Mouse (Mus musculus): ENCODE data around the gene Nmi. TPM values are rescaled to one million over a fixed set of nuclear protein-coding genes. Genes with fewer than 3 reads are reported as not detected.
A peak's percentile ranks its signal among the peaks of the same experiment; 100 is the strongest.

Gene Nmi
- polyA plus RNA-seq, 1 experiment, result not detected

DNA sequence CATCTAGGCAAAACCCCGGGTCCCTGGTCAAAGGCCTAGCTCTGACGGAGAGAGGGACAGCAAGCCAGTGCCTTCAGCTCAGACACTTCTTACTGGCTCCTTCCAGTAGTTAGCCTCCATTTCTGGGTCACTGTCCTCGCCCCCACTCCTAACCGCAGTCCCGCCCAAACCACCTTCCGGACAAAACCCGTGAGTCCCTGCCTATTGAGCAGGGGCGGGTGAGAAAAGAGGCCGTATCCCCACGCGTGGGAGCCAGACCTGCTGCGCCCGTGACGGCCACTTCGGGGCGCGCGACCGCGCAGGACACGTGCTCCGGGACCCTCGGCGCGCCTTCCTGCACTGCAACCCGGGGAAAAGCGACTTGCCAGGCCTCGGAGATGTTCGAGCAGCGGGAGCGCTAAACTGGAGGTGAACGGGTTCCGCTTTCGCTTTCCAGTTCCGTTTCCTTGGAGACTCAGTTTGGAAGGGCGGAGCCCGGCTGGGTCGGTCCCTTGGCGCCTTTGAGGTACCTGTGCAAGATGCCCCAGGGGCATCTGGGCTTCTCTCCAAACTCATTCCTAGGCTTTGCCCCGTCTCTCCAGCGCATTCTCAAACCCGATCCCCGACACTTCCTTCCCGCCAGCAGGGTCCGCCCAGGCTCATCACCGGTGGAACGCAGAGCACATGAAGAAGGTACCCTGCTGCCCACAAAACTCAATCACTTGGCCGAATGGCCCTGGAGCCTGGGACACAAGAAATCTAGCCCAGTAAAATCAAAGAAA, 38.5 kb downstream of the Nmi start, which contains the start of gene Rbm43:
Gene Rbm43 (minus strand): TSS at position 590 of the 761 bp plus-strand sequence.
- peak within 1 kb of the TSS; percentile 66 for H3K4me3 ChIP-seq (ENCODE audit: insufficient read depth, low read depth, low read length)
- TF ChIP-seq POLR2A (IDR thresholded peaks at IDR 0.05; ENCODE audit: insufficient read depth, low read depth, low read length), result no peak
- TF ChIP-seq CTCF (IDR thresholded peaks at IDR 0.05; ENCODE audit: insufficient read depth, low read depth, low read length), result no peak
- WGBS, result 1% methylated on average over 48 of the region's 48 CpGs
- H3K27ac ChIP-seq (ENCODE audit: insufficient read depth, low read depth, low read length), result no peak within 1 kb of the TSS
- H3K4me1 ChIP-seq (ENCODE audit: control insufficient read depth, insufficient read depth, low read length), result no peaks in the 10 kb centered on the region; the same call in 1 of the 2 replicates

DNA sequence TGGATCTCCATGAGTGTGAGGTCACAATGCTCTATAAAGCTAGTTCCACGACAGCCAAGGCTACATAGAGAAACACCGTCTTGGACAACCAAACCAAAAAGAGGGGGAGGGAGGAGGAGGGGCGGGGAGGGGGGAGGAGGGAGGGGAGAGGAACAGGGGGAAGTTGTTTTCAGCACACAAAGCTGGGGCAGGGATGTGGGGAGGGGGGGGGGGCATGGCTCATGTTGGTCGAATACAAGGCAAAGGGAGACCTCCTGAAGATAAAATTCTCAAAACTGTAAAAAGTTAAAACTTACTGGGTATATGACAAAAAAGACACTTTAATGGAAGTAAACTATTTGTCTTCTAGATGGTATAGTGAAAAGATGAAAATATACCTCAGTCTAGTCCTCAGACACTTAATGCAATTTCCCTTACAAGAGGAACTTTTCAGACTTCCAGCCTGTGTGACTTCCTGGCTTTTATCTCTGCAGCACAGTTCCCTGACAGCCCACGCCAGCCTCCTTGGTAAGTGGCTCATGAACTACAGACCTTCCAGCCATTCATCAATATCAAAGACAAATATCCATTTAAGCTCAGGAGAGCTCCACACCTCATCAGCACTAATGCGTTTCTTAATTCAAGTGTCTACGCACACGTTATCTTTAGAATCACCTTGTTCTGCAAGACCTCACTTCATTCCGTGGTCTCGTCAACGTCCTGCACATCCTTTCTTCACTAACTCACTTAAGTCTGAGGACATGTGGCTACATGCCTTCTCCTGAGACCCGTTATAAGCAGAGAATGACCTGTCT, 39.8 kb downstream of the Nmi start:
- no peak overlapping the region for H3K4me3 ChIP-seq (ENCODE audit: insufficient read depth, low read depth, low read length)
- TF ChIP-seq POLR2A (IDR thresholded peaks at IDR 0.05; ENCODE audit: insufficient read depth, low read depth, low read length), result no peak
- no peak for TF ChIP-seq CTCF (IDR thresholded peaks at IDR 0.05; ENCODE audit: insufficient read depth, low read depth, low read length)
- WGBS, result 74% methylated on average over 12 of the region's 12 CpGs
- H3K27ac ChIP-seq (ENCODE audit: insufficient read depth, low read depth, low read length), result no peak overlapping the region
- H3K4me1 ChIP-seq (ENCODE audit: control insufficient read depth, insufficient read depth, low read length), result no peaks in the 10 kb centered on the region; the same call in 1 of the 2 replicates

DNA sequence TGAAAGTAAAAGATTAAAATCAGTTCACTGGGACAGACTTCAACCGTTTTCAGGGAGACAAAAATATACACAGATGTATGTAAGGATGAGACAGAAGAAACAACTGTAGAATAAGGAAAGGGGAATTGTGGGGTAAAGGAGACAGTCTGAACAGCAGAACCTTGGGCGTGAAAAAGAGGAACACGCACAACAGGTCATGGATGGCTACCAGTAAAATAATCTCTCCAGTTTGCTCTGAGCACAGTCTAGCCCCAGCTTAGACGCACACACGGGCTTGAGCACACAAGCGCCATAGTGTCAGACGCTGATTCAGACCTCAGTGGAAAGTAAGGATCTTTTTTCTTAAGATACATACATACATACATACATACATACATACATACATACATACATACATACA, 42.1 kb downstream of the Nmi start:
- 87% methylated on average over 7 of the region's 7 CpGs for WGBS
- H3K27ac ChIP-seq (ENCODE audit: insufficient read depth, low read depth, low read length), result no peak overlapping the region
- no peaks in the 10 kb centered on the region; the same call in 1 of the 2 replicates for H3K4me1 ChIP-seq (ENCODE audit: control insufficient read depth, insufficient read depth, low read length)
- TF ChIP-seq CTCF (IDR thresholded peaks at IDR 0.05; ENCODE audit: insufficient read depth, low read depth, low read length) (no peak), POLR2A (IDR thresholded peaks at IDR 0.05; ENCODE audit: insufficient read depth, low read depth, low read length) (no peak)
- no peak overlapping the region for H3K4me3 ChIP-seq (ENCODE audit: insufficient read depth, low read depth, low read length)

DNA sequence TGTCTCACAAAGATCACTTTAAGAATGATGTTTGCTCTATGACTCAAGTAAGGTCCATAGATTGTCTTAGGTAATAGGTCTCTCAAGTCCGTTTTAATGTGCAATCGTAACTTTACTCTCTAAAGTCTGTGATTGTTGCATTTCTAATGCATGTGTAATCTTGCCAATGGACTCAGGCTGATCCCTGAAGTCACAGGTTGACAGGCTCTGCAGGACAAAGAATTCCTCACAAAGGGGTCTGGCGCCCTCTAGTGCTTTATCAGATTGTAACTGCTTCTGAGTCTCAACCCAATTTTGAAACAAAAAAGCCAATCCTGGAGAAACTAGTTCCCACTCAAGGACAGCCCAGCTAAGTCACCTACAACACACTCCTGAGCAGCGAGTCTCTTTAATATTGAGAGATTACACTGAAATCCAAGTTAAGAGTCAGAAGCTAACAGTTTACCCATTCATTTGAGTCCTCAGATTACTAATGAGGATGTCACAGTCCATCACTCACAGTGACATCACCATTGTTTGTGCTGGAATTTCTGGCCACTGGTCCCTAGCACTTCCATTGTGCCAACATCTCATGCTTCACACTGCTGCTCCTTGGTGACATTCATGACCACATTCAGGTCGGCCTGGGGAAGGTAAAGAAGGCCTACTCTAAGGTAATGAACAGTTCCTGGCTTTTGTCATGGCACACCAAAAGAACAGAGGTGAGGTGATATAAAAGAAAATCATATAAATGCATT, 58.2 kb downstream of the Nmi start:
- 13% methylated on average over 5 of the region's 5 CpGs for WGBS
- TF ChIP-seq POLR2A (IDR thresholded peaks at IDR 0.05; ENCODE audit: insufficient read depth, low read depth, low read length) (no peak), CTCF (IDR thresholded peaks at IDR 0.05; ENCODE audit: insufficient read depth, low read depth, low read length) (no peak)
- H3K27ac ChIP-seq (ENCODE audit: insufficient read depth, low read depth, low read length), result no peak overlapping the region
- no peaks in the 10 kb centered on the region for H3K4me1 ChIP-seq (ENCODE audit: control insufficient read depth, insufficient read depth, low read length)
- H3K4me3 ChIP-seq (ENCODE audit: insufficient read depth, low read depth, low read length), result no peak overlapping the region

DNA sequence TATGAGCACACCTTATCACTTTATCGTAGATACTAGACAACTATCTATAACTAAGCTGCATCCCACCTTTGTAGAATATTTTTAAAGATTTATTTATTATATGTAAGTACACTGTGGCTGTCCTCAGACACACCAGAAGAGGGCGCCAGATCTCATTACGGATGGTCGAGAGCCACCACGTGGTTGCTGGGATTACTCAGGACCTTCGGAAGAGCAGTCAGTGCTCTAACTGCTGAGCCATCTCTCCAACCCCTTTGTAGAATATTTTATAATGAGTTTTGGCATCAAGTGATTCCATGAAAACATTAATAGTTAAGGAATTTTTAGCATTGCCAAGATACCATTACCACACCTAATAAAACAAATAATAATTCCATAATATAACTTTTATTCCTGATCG, 58.8 kb downstream of the Nmi start:
- no peaks in the 10 kb centered on the region for H3K4me1 ChIP-seq (ENCODE audit: control insufficient read depth, insufficient read depth, low read length)
- H3K27ac ChIP-seq (ENCODE audit: insufficient read depth, low read depth, low read length), result no peak overlapping the region
- TF ChIP-seq CTCF (IDR thresholded peaks at IDR 0.05; ENCODE audit: insufficient read depth, low read depth, low read length) (no peak), POLR2A (IDR thresholded peaks at IDR 0.05; ENCODE audit: insufficient read depth, low read depth, low read length) (no peak)
- no peak overlapping the region for H3K4me3 ChIP-seq (ENCODE audit: insufficient read depth, low read depth, low read length)
- WGBS, result 55% methylated on average over 7 of the region's 7 CpGs

DNA sequence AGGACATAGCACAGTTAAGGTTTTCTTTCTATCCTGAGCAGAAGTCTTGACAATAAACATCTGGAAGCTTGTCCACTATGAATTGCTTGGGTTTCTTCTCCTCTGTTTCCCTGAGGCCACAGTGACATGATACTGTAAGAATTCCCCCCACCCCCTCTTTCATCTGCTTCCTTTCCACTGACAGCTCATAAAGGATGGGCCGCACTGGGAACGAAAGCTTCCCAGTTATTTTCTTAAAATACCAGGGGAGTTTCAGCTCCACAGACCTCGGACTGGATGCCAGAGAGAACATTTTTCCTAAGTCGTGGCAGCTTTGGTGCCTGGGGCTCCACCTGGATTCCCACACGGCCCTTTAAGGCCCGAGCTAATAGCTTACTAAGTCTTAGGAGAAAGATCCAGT, 60.6 kb downstream of the Nmi start:
- 68% methylated on average over 6 of the region's 6 CpGs for WGBS
- Histone ChIP-seq H3K27ac (ENCODE audit: insufficient read depth, low read depth, low read length) (no peak overlapping the region), H3K4me1 (ENCODE audit: control insufficient read depth, insufficient read depth, low read length) (no peaks in the 10 kb centered on the region), H3K4me3 (ENCODE audit: insufficient read depth, low read depth, low read length) (no peak overlapping the region)
- TF ChIP-seq CTCF (IDR thresholded peaks at IDR 0.05; ENCODE audit: insufficient read depth, low read depth, low read length) (no peak), POLR2A (IDR thresholded peaks at IDR 0.05; ENCODE audit: insufficient read depth, low read depth, low read length) (no peak)

DNA sequence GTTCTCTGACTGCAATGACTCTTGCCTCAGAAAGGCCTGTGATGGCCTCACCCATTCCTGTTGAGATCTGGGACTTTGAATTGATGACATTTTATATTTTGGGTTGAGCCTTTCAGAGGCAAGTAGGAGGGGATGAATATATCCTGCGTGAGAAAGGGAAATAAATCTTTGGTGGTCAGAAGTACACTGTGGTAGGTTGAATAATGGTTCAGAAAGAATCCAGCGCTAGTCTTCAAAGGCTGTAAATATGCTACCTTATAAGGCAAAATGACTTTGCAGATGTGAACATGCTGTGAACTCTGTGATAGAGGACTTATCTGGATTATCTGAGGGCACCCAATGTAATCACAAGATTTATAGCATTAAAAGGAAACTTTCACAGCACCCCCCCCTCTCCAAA, 61.4 kb downstream of the Nmi start:
- Histone ChIP-seq H3K27ac (ENCODE audit: insufficient read depth, low read depth, low read length) (no peak overlapping the region), H3K4me3 (ENCODE audit: insufficient read depth, low read depth, low read length) (no peak overlapping the region), H3K4me1 (ENCODE audit: control insufficient read depth, insufficient read depth, low read length) (peaks cover 3% of the 10 kb centered on the region; the same call in 1 of the 2 replicates)
- 89% methylated on average over 2 of the region's 2 CpGs for WGBS
- TF ChIP-seq CTCF (IDR thresholded peaks at IDR 0.05; ENCODE audit: insufficient read depth, low read depth, low read length) (no peak), POLR2A (IDR thresholded peaks at IDR 0.05; ENCODE audit: insufficient read depth, low read depth, low read length) (no peak)

DNA sequence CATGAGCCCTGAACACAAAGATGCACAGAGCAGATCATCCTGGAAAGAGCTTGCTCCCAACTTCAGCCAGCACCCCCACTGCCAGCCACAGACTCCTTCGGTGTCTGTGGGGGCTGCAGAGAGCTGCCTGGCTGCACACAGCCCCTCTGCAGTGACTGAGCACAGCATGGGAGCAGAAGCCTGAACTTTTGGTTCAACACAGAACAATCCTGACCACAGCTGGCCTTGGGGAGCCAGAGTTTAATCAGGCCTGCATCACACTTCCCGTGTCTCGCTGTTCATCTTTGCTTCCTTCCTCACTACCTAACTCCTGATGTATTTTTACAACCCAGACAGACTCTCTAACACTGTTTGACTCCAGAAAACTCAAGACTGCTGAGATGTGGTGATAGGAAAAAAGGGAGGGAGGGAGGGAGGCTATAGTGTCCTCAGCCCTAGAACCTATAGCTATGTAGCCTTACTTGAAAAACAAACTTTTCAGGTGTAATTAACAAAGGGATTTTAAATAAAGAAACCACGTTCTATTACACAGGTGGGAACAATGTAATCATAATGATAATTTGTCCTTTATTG, 65.7 kb downstream of the Nmi start:
- TF ChIP-seq CTCF (IDR thresholded peaks at IDR 0.05; ENCODE audit: insufficient read depth, low read depth, low read length) (no peak), POLR2A (IDR thresholded peaks at IDR 0.05; ENCODE audit: insufficient read depth, low read depth, low read length) (no peak)
- H3K4me3 ChIP-seq (ENCODE audit: insufficient read depth, low read depth, low read length), result no peak overlapping the region
- peaks cover 3% of the 10 kb centered on the region; the same call in 1 of the 2 replicates for H3K4me1 ChIP-seq (ENCODE audit: control insufficient read depth, insufficient read depth, low read length)
- WGBS, result 70% methylated on average over 4 of the region's 4 CpGs
- H3K27ac ChIP-seq (ENCODE audit: insufficient read depth, low read depth, low read length), result no peak overlapping the region

Data from olfactory bulb, adult 2 months (tissue).